Mouse (Mus musculus): ENCODE results near the gene Nhp2. TPM values are rescaled to one million over a fixed set of nuclear protein-coding genes. Genes with fewer than 3 reads are reported as not detected.
"Not testable (repeated sequence)": the region's sequence is repeated elsewhere in the genome, so short reads cannot be mapped to it uniquely, and the experiment has no call there.

Gene Nhp2
- total RNA-seq, 2 experiments from 2014 or later = 39.3 to 47.6 TPM

GRCm38 (mm10) chr11:51605602-51606446 lies 13.7 kb upstream of the Nhp2 start:
- peak; percentile 72 to 82 for DNase-seq (ENCODE audit: low spot score in 2 of 2)
- intact Hi-C loops (cut with DNase I) = loop anchor here (5.0 kb wide), 1 partner anchor 611 kb away; no protein-coding TSS in a partner anchor

- intact Hi-C loops (cut with DNase I) = loop anchor here (5.0 kb wide), 1 partner anchor 611 kb away; no protein-coding TSS in a partner anchor
Observed at GRCm38 (mm10) chr11:51606447-51607095, 13.0 kb upstream of the Nhp2 start, which contains the start of gene Hnrnpab. Gene Hnrnpab, minus strand, starts transcription at chr11:51606847.

GRCm38 (mm10) chr11:51607096-51607738 lies 12.3 kb upstream of the Nhp2 start:
- intact Hi-C loops (cut with DNase I) = loop anchor here (5.0 kb wide), 1 partner anchor 610 kb away; no protein-coding TSS in a partner anchor
- no peak for DNase-seq (ENCODE audit: low spot score in 2 of 2)

More at GRCm38 (mm10) chr11:51606447-51607095, 13.0 kb upstream of the Nhp2 start, which contains the start of gene Hnrnpab:
- DNase-seq (ENCODE audit: low spot score in 2 of 2) = peak; percentile 98 to 99

GRCm38 (mm10) chr11:51609266-51609909 lies 10.1 kb upstream of the Nhp2 start:
- intact Hi-C loops (cut with DNase I) = loop anchor here (5.0 kb wide), 1 partner anchor 608 kb away; no protein-coding TSS in a partner anchor
- DNase-seq (ENCODE audit: low spot score in 2 of 2) = no peak

- intact Hi-C loops (cut with DNase I) = loop anchor here (5.0 kb wide), 1 partner anchor 607 kb away; no protein-coding TSS in a partner anchor
- not testable (repeated sequence) for DNase-seq (ENCODE audit: low spot score in 2 of 2)
Observed at GRCm38 (mm10) chr11:51609940-51610339, 9.6 kb upstream of the Nhp2 start.

- intact Hi-C loops (cut with DNase I) = no loop called here
- no peak for DNase-seq (ENCODE audit: low spot score in 2 of 2)
Observed at GRCm38 (mm10) chr11:51614256-51614655, 5.3 kb upstream of the Nhp2 start.

- no peak for DNase-seq (ENCODE audit: low spot score in 2 of 2)
- intact Hi-C loops (cut with DNase I) = no loop called here
Observed at GRCm38 (mm10) chr11:51615129-51615528, 4.4 kb upstream of the Nhp2 start.

- peak in 1 of 2 experiments; percentile 42 for DNase-seq (ENCODE audit: low spot score in 2 of 2)
- intact Hi-C loops (cut with DNase I) = no loop called here
Observed at GRCm38 (mm10) chr11:51615601-51616000, 3.9 kb upstream of the Nhp2 start.

GRCm38 (mm10) chr11:51616113-51616512 lies 3.4 kb upstream of the Nhp2 start:
- DNase-seq (ENCODE audit: low spot score in 2 of 2); intact Hi-C loops (cut with DNase I): not testable (repeated sequence)

GRCm38 (mm10) chr11:51617693-51618092 lies 1.8 kb upstream of the Nhp2 start:
- DNase-seq (ENCODE audit: low spot score in 2 of 2) = peak; percentile 71 to 84
- intact Hi-C loops (cut with DNase I) = loop anchor here (1.0 kb wide), 2 partner anchors 33 to 64 kb away; partner anchors contain the start of genes D930048N14Rik and N4bp3

- intact Hi-C loops (cut with DNase I) = loop anchor here (1.0 kb wide), 2 partner anchors 16 to 31 kb away; partner anchors contain the start of genes D930048N14Rik, N4bp3 and Rmnd5b
- DNase-seq (ENCODE audit: low spot score in 2 of 2) = no peak
Observed at GRCm38 (mm10) chr11:51618894-51619408, 584 bp upstream of the Nhp2 start.

- no peak for DNase-seq (ENCODE audit: low spot score in 2 of 2)
- intact Hi-C loops (cut with DNase I) = no loop called here
Observed at GRCm38 (mm10) chr11:51620084-51620483, 549 bp downstream of the Nhp2 start.

GRCm38 (mm10) chr11:51621776-51622175 lies 2.2 kb downstream of the Nhp2 start:
- no peak for DNase-seq (ENCODE audit: low spot score in 2 of 2)
- intact Hi-C loops (cut with DNase I) = no loop called here

- intact Hi-C loops (cut with DNase I) = no loop called here
- DNase-seq (ENCODE audit: low spot score in 2 of 2) = peak; percentile 77 to 98
Observed at GRCm38 (mm10) chr11:51622971-51623491, 3.5 kb downstream of the Nhp2 start.

GRCm38 (mm10) chr11:51625187-51625820 lies 5.8 kb downstream of the Nhp2 start:
- DNase-seq (ENCODE audit: low spot score in 2 of 2) = no peak
- intact Hi-C loops (cut with DNase I) = no loop called here

- intact Hi-C loops (cut with DNase I) = no loop called here
- peak in 1 of 2 experiments; percentile 72 for DNase-seq (ENCODE audit: low spot score in 2 of 2)
Observed at GRCm38 (mm10) chr11:51627425-51627824, 7.9 kb downstream of the Nhp2 start.

GRCm38 (mm10) chr11:51627907-51628306 lies 8.4 kb downstream of the Nhp2 start:
- DNase-seq (ENCODE audit: low spot score in 2 of 2) = no peak
- intact Hi-C loops (cut with DNase I) = no loop called here

- DNase-seq (ENCODE audit: low spot score in 2 of 2) = peak; percentile 55 to 89
- intact Hi-C loops (cut with DNase I) = no loop called here
Observed at GRCm38 (mm10) chr11:51629651-51630314, 10.2 kb downstream of the Nhp2 start.
